Mouse (Mus musculus) heart, postnatal 10 days (tissue): ENCODE measurements around the gene Hipk4. TPM values are rescaled to one million over a fixed set of nuclear protein-coding genes. Genes with fewer than 3 reads are reported as not detected.
"Not testable (repeated sequence)": the region's sequence is repeated elsewhere in the genome, so short reads cannot be mapped to it uniquely, and the experiment has no call there.

Source experiments
- DNase-seq, 2 experiments: peaks; one replicate each; pipeline ENCODE4 v3.0.0; 2021
- intact Hi-C: fragments of 180-260 bp; cut with DNase I; formaldehyde crosslinking; loops from one replicate; pipeline ENCODE4 v1.15.1; 2025
- total RNA-seq, 2 experiments: library from RNA; stranded (reverse); gene quantifications; 2 replicates each; pipeline ENCODE4 v1.2.3; 2021

Hipk4 gene
- total RNA-seq, 2 experiments from 2014 or later, result 0.31 to 0.55 TPM

DNA sequence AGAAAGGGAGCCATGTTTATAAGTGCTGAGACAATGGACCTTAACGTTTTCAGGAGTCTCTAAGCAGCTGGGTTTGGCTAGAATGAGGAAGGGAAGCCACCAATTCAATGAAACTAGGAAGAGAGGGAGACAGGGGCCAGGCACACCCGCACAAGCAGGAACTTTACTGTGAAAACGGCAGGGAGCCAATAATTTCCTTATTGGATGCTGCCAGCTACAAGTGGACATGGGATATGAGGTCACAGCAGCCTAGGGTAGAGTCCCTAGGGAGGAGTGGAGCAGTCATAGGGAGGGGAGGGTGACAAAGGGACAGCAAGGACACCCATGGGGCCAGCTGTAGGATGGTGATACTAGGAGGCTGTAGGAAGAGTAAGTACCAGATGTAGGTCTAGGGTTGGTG lies 30.0 kb upstream of the Hipk4 start:
- no peak for DNase-seq
- intact Hi-C loops, result loop anchor here (5.0 kb wide), 1 partner anchor 161 kb away; no protein-coding TSS in a partner anchor

DNA sequence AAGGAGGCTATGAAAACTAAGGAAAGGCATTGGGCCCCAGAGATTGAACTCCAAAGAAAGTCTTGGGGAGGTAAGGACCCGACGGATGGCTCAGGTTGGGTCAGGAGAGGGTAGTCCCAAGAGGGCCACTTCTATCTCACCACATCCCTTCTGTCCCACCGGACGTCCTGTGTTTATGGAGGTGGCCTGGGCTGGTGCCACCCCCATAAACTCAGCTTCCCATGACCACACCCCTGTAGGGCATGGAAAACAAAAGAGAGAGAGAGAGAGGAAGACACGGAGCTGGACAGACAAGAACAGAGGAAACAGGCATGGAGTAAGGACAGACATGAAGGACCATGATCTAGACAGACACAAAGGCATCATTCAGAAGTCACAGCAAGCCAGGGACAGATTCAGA lies 29.6 kb upstream of the Hipk4 start:
- DNase-seq, result no peak
- intact Hi-C loops, result loop anchor here (5.0 kb wide), 1 partner anchor 161 kb away; no protein-coding TSS in a partner anchor

- DNase-seq, result not testable (repeated sequence)
- intact Hi-C loops, result loop anchor here (5.0 kb wide), 1 partner anchor 163 kb away; no protein-coding TSS in a partner anchor
These were observed 28.3 kb upstream of the Hipk4 start for GRCm38 (mm10) chr7:27494659-27495367.

DNA sequence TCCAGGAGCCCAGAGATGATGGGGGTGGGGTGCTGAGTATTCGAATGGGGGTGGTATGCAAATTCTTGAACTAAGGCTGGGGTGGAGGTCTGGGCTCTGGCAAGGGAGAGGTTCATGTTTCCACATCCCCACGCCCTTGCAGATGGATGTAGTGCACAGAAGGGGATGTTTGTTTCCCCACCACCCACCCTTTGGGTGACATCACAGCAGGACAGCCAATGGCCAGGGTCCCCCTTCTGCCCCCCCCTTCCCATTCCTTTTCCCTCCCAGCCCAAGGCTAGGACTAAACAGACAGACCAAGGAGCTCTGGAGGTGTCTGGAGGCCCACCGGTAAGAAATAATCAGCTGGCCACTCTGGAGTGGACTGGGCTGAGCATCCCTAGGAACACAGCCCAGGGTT lies 24.0 kb upstream of the Hipk4 start, which contains the start of gene Prx:
Gene Prx (plus strand): TSS at position 289 of the 400 bp plus-strand sequence.
- intact Hi-C loops, result no loop called here
- no peak for DNase-seq

- intact Hi-C loops, result no loop called here
- DNase-seq, result peak; percentile 53 to 67
These were observed 21.4 kb upstream of the Hipk4 start for GRCm38 (mm10) chr7:27501620-27502019.

- intact Hi-C loops, result no loop called here
- DNase-seq, result no peak
These were observed 16.2 kb upstream of the Hipk4 start for GRCm38 (mm10) chr7:27506765-27507370.

GRCm38 (mm10) chr7:27507711-27508647 lies 15.1 kb upstream of the Hipk4 start:
- peak; percentile 98 to 99 for DNase-seq
- intact Hi-C loops, result loop anchor here (2.0 kb wide), 1 partner anchor 33 kb away; no protein-coding TSS in a partner anchor

DNA sequence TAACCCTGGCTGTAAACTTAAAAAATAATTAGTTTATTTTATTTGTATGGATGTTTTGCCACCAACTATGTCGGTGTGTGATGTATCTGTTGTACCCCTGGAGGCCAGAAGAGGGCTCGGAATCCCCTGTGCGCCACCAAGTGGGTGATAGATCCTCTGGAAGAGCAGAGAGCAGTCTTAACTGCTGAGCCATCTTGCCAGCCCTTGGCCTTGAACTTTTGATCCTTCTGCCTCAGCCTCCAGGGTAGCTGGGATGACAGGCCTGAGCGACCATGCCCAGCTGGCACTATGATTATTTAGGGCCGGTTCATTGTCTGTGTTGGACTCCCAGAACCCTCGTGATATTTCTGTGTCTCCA lies 14.4 kb upstream of the Hipk4 start:
- intact Hi-C loops, result loop anchor here (2.0 kb wide), 1 partner anchor 34 kb away; no protein-coding TSS in a partner anchor

GRCm38 (mm10) chr7:27510809-27511208 lies 12.3 kb upstream of the Hipk4 start:
- intact Hi-C loops, result no loop called here

More for the DNA sequence above, 14.4 kb upstream of the Hipk4 start:
- DNase-seq, result peak; percentile 72 to 76

GRCm38 (mm10) chr7:27514961-27515360 lies 8.1 kb upstream of the Hipk4 start:
- no peak for DNase-seq
- intact Hi-C loops, result no loop called here

More at GRCm38 (mm10) chr7:27510809-27511208, 12.3 kb upstream of the Hipk4 start:
- no peak for DNase-seq

- intact Hi-C loops, result no loop called here
- DNase-seq, result no peak
These were observed 4.8 kb upstream of the Hipk4 start for GRCm38 (mm10) chr7:27518314-27518713.

DNA sequence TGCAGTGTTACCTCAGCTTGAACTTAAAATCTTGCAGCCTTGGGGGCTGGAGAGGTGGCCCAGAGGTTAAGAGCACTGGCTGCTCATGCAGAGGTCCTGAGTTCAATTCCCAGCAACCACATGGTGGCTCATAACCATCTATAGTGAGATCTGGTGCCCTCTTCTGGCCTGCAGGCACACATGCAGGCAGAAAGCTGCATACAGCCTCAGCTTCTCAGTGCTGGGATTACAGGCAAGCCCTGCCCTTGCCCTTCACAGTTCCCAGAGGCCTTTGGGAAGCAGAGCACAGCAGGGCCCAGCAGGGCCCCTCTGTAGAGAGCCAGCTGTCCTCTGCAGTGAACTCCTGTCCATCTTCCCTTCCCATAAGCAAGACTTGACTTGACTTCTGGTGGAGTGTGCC lies 3.0 kb upstream of the Hipk4 start:
- intact Hi-C loops, result no loop called here
- no peak for DNase-seq

- intact Hi-C loops, result no loop called here
These were observed 2.5 kb upstream of the Hipk4 start for GRCm38 (mm10) chr7:27520599-27520998.

DNA sequence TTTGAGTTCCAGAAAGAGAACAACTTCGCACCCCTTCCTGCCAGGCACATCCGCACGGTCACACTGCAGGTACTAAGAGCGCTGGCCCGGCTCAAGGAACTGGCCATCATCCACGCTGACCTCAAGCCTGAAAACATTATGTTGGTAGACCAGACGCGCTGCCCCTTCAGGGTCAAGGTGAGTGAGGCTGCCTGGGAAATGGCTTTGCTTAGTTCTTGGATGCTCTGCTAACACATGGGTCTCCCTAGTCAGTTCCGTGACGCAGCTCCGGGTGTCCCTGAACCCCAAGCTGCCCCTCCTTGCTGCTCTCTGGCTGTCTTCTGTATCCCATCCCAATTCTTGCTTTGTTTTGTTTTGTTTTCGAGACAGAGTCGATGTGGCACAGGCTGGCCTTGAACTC lies 738 bp downstream of the Hipk4 start:
- DNase-seq, result no peak
- intact Hi-C loops, result no loop called here

More at GRCm38 (mm10) chr7:27520599-27520998, 2.5 kb upstream of the Hipk4 start:
- DNase-seq, result no peak

- DNase-seq, result peak; percentile 77 to 88
- intact Hi-C loops, result loop anchor here (1.0 to 2.0 kb wide), 3 partner anchors 51 to 189 kb away; partner anchors contain the start of gene Ltbp4
These were observed 3.2 kb downstream of the Hipk4 start for GRCm38 (mm10) chr7:27526039-27526827.

DNA sequence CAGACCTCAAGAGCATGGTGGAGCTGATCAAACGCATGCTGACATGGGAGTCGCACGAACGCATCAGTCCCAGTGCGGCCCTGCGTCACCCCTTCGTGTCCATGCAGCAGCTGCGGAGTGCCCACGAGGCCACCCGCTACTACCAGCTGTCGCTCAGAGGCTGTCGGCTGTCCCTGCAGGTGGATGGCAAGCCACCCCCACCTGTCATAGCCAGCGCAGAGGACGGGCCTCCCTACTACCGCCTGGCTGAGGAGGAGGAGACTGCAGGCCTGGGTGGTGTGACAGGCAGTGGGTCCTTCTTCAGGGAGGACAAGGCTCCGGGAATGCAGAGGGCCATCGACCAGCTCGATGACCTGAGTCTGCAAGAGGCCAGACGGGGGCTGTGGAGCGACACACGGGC lies 6.0 kb downstream of the Hipk4 start:
- no peak for DNase-seq
- intact Hi-C loops, result no loop called here

DNA sequence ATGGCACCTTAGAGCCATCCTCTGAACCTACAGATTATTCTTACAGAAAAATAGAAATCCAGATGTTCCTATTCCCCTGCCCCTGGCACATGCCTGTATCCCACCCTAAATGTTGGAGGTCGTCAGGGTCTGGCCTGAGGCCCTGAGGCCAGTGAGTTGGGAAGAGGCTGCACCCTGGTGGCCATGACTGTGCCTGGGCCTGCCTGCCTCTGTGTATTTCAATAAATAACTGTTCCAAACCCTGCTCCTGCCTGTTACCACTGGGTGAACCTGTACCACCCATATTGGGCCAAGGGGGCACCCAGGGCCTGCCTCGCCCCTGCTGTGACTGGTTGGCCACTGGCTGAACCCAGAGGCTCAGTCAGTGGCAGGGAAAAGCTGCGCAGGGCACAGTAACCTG lies 7.9 kb downstream of the Hipk4 start:
- intact Hi-C loops, result no loop called here
- DNase-seq, result no peak

DNA sequence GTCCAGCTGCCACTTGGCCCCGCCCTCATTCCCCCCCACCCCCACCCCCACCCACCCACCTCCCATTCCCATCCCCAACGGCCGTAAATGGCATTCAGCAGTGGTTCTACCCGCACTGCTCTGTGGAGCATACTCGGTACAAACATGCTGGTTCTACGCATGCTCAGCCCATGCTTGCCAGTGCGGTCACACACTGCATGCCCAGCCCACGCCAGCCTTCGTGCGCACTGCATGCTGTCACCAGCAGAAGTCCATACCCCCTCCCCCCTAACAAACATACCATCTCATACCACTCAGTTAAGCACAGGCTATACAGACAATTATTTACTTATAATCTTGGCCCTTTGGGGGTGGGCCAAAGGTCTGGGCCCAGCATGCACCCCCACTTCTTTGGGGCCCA lies 8.6 kb downstream of the Hipk4 start:
- intact Hi-C loops, result no loop called here
- DNase-seq, result no peak

GRCm38 (mm10) chr7:27532480-27533050 lies 9.5 kb downstream of the Hipk4 start:
- DNase-seq, result peak in 1 of 2 experiments; percentile 28
- intact Hi-C loops, result no loop called here

GRCm38 (mm10) chr7:27535386-27535785 lies 12.3 kb downstream of the Hipk4 start:
- DNase-seq, result no peak
- intact Hi-C loops, result no loop called here
